Mouse (Mus musculus) myocyte (in vitro differentiated cells): Measurements from ENCODE around the gene Il19. TPM values are rescaled to one million over a fixed set of nuclear protein-coding genes. Genes with fewer than 3 reads are reported as not detected.

Experiments used
- H3K27me3 ChIP-seq: one replicate; pipeline ENCODE4 v1.6.1; 2011; ENCODE audit not compliant: control insufficient read depth, insufficient read depth, insufficient read length
- H3K36me3 ChIP-seq: one replicate; pipeline ENCODE4 v1.6.1; 2011; ENCODE audit not compliant: control insufficient read depth, insufficient read depth
- H3K4me2 ChIP-seq: one replicate; pipeline ENCODE4 v1.6.1; 2011; ENCODE audit warnings: low read depth, control low read depth
- H3K4me3 ChIP-seq: one replicate; pipeline ENCODE4 v1.5.1; 2011; ENCODE audit warnings: mild to moderate bottlenecking, control low read depth, moderate library complexity
- H3K79me2 ChIP-seq: one replicate; pipeline ENCODE4 v1.6.1; 2011; ENCODE audit not compliant: control insufficient read depth, insufficient read depth
- H3ac ChIP-seq: one replicate; pipeline ENCODE4 v1.6.1; 2011; ENCODE audit not compliant: control insufficient read depth, insufficient read length
- CEBPB ChIP-seq: IDR thresholded peaks from 2 replicates; pipeline ENCODE4 v1.6.1; 2011; ENCODE audit warnings: mild to moderate bottlenecking, moderate library complexity; ENCODE audit not compliant: poor library complexity, insufficient read depth, severe bottlenecking
- E2F4 ChIP-seq: IDR thresholded peaks from one replicate; pipeline ENCODE4 v1.6.1; 2011; ENCODE audit warnings: mild to moderate bottlenecking, control low read depth, moderate library complexity; ENCODE audit not compliant: insufficient read depth
- MAX ChIP-seq: IDR thresholded peaks from one replicate; pipeline ENCODE4 v1.6.1; 2011; ENCODE audit warnings: low read depth, mild to moderate bottlenecking, control low read depth
- MYOD1 ChIP-seq, 3 experiments: IDR thresholded peaks; one replicate each; pipeline ENCODE4 v1.6.1; 2011; ENCODE audit warnings: control low read depth in 2 of 3, low read depth in 2 of 3, mild to moderate bottlenecking in 2 of 3, moderate library complexity in 1 of 3; ENCODE audit not compliant: insufficient read length in 2 of 3, control insufficient read depth in 1 of 3
- MYOG ChIP-seq, 3 experiments: IDR thresholded peaks; one replicate each; pipeline ENCODE4 v1.6.1; 2011; ENCODE audit warnings: control low read depth in 2 of 3, low read depth in 2 of 3, mild to moderate bottlenecking in 2 of 3; ENCODE audit not compliant: insufficient read length in 2 of 3, control insufficient read depth in 1 of 3, insufficient read depth in 1 of 3
- POLR2A ChIP-seq: IDR thresholded peaks from one replicate; pipeline ENCODE4 v1.6.1; 2011; ENCODE audit warnings: low read depth, mild to moderate bottlenecking, control low read depth, moderate library complexity; ENCODE audit not compliant: insufficient read length
- POLR2AphosphoS2 ChIP-seq: IDR thresholded peaks from one replicate; pipeline ENCODE4 v1.6.1; 2011; ENCODE audit warnings: low read depth, control low read depth; ENCODE audit not compliant: insufficient read length
- REST ChIP-seq: IDR thresholded peaks from one replicate; pipeline ENCODE4 v1.6.1; 2011; ENCODE audit warnings: mild to moderate bottlenecking, control low read depth, moderate library complexity; ENCODE audit not compliant: insufficient read depth, insufficient read length
- SRF ChIP-seq: IDR thresholded peaks from one replicate; pipeline ENCODE4 v1.6.1; 2011; ENCODE audit warnings: low read depth; ENCODE audit not compliant: control insufficient read depth, insufficient read length
- TCF12 ChIP-seq: IDR thresholded peaks from one replicate; pipeline ENCODE4 v1.6.1; 2011; ENCODE audit warnings: mild to moderate bottlenecking, control low read depth; ENCODE audit not compliant: poor library complexity, insufficient read depth, severe bottlenecking
- TCF3 ChIP-seq: IDR thresholded peaks from one replicate; pipeline ENCODE4 v1.6.1; 2011; ENCODE audit warnings: low read depth, control low read depth; ENCODE audit not compliant: insufficient read length
- USF1 ChIP-seq: IDR thresholded peaks from one replicate; pipeline ENCODE4 v1.6.1; 2011; ENCODE audit warnings: low read depth, mild to moderate bottlenecking, control low read depth, moderate library complexity
- polyA plus RNA-seq: library from polyadenylated mRNA; unstranded; fragments of >200 nt; fragmentation: generic; extraction: Trizol; gene quantifications from one replicate; pipeline ENCODE4 v1.2.1, GENCODE M21; 2012; ENCODE audit warnings: missing spikeins

Il19 gene
- polyA plus RNA-seq: 0.11 TPM

DNA sequence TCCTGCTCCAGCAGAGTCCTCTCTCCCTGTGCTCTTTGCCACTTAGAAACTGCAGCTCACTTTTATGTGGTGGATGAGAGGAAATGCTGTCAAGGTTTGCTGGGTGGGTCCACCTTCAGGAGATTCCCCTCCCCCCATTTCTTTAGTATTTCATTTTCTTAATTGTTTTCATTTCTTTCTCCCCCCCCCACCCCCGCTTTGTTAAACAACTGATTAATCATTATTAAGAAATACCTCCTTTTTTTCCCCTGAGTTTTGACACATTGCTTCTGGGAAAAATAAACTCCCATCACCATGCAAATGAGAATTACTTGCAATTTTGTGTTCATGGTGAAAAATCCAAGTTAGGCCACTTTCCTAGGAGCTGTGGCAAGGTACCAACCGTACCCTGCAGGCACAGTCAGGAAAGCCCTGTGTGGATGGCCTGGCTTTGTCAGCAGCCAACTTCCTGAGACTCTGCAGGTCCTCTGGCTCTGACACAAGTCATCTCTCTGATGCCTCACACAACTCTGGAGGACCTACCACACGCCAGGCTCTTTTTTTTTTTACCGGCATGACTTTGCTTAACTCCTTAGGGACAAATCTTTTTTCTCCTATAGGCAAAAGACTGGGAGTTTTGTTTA lies at the start of gene Il19:
Il19 (minus strand) TSS at position 51 of the 623 bp plus-strand sequence.
- Histone ChIP-seq H3K36me3 (no peaks in the 10 kb centered on the region), H3ac (no peak within 1 kb of the TSS), H3K4me2 (no peak within 1 kb of the TSS), H3K27me3 (no peaks in the 10 kb centered on the region), H3K79me2 (no peaks in the 10 kb centered on the region), H3K4me3 (no peak within 1 kb of the TSS)
- TF ChIP-seq MAX: no peak
- TF ChIP-seq MYOG (IDR thresholded peaks at IDR 0.05; ENCODE audit: control insufficient read depth in 1 of 3, insufficient read depth in 1 of 3, insufficient read length in 2 of 3, low read depth in 2 of 3): no peak
- no peak for TF ChIP-seq REST
- no peak for TF ChIP-seq POLR2AphosphoS2
- no peak for TF ChIP-seq POLR2A
- TF ChIP-seq E2F4: no peak
- TF ChIP-seq CEBPB: no peak
- no peak for TF ChIP-seq SRF
- no peak for TF ChIP-seq USF1
- no peak for TF ChIP-seq MYOD1 (IDR thresholded peaks at IDR 0.05; ENCODE audit: control insufficient read depth in 1 of 3, insufficient read length in 2 of 3, low read depth in 2 of 3)
- TF ChIP-seq TCF12: no peak
- no peak for TF ChIP-seq TCF3

DNA sequence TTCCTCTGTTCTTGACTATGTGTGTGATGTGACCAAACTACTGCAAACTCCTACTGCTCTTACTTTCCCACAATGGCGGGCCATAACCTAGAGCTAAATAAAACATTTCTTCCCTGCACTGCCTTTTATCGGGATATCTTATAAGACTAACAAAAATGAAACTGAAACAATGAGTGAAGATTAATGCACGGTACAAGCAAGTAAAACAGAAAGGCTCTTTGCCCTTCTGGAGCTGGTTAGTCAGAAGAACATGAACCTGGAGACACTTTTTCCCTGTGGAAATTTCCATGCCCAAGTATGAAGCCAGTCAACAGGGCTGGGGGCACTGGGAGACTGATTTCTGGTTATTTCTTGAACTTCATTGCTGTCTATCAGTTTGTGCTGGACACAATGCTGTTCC lies 49.4 kb upstream of the Il19 start:
- Histone ChIP-seq H3K27me3 (no peaks in the 10 kb centered on the region), H3K36me3 (no peaks in the 10 kb centered on the region), H3ac (no peak overlapping the region), H3K79me2 (no peaks in the 10 kb centered on the region), H3K4me2 (no peak overlapping the region), H3K4me3 (no peak overlapping the region)
- TF ChIP-seq MAX (no peak), E2F4 (no peak), TCF3 (no peak), POLR2AphosphoS2 (no peak), USF1 (no peak), SRF (no peak)

DNA sequence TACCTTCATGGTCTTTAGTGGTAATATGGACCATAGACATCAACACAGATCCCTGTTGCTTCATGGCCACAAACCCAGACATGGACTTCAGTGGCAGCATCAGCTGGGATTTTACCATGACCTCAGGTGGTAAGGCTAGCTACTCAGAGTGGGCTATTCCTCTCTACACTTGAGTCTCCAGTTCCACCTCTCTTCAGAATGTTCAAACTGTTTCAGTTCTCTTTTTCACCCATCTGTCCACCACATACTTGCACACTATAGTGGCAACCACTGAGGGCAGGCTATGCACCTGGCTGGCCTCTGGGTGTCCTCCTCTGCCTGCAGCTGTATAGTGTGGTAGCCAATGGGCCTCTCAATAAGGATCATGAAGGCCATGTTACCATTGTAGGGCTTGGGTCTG lies 47.5 kb upstream of the Il19 start:
- H3K4me3 ChIP-seq: no peak overlapping the region
- no peak overlapping the region for H3ac ChIP-seq
- no peaks in the 10 kb centered on the region for H3K79me2 ChIP-seq
- H3K4me2 ChIP-seq: no peak overlapping the region
- H3K36me3 ChIP-seq: no peaks in the 10 kb centered on the region
- no peaks in the 10 kb centered on the region for H3K27me3 ChIP-seq
- TF ChIP-seq USF1 (no peak), MAX (no peak), POLR2AphosphoS2 (no peak), TCF12 (no peak), SRF (no peak), TCF3 (no peak), E2F4 (no peak), CEBPB (no peak), MYOD1 (IDR thresholded peaks at IDR 0.05; ENCODE audit: control insufficient read depth in 1 of 3, insufficient read length in 2 of 3, low read depth in 2 of 3) (no peak), REST (no peak), POLR2A (no peak), MYOG (IDR thresholded peaks at IDR 0.05; ENCODE audit: control insufficient read depth in 1 of 3, insufficient read depth in 1 of 3, insufficient read length in 2 of 3, low read depth in 2 of 3) (no peak)

GRCm38 (mm10) chr1:130987001-130987400 lies 47.1 kb upstream of the Il19 start:
- no peak overlapping the region for H3K4me2 ChIP-seq
- no peaks in the 10 kb centered on the region for H3K79me2 ChIP-seq
- H3K27me3 ChIP-seq: no peaks in the 10 kb centered on the region
- no peak overlapping the region for H3ac ChIP-seq
- TF ChIP-seq POLR2AphosphoS2: no peak
- TF ChIP-seq MYOG (IDR thresholded peaks at IDR 0.05; ENCODE audit: control insufficient read depth in 1 of 3, insufficient read depth in 1 of 3, insufficient read length in 2 of 3, low read depth in 2 of 3): no peak
- no peak overlapping the region for H3K4me3 ChIP-seq
- no peaks in the 10 kb centered on the region for H3K36me3 ChIP-seq

GRCm38 (mm10) chr1:130984441-130984840 lies 44.5 kb upstream of the Il19 start:
- Histone ChIP-seq H3ac (no peak overlapping the region), H3K27me3 (no peaks in the 10 kb centered on the region), H3K4me3 (no peak overlapping the region), H3K79me2 (no peaks in the 10 kb centered on the region), H3K4me2 (no peak overlapping the region), H3K36me3 (no peaks in the 10 kb centered on the region)
- peak in 1 of 3 experiments; percentile 34 for TF ChIP-seq MYOG (IDR thresholded peaks at IDR 0.05; ENCODE audit: control insufficient read depth in 1 of 3, insufficient read depth in 1 of 3, insufficient read length in 2 of 3, low read depth in 2 of 3)
- no peak for TF ChIP-seq E2F4
- peak in 2 of 3 experiments; percentile 14 to 44 for TF ChIP-seq MYOD1 (IDR thresholded peaks at IDR 0.05; ENCODE audit: control insufficient read depth in 1 of 3, insufficient read length in 2 of 3, low read depth in 2 of 3)
